Mouse (Mus musculus) myocyte (in vitro differentiated cells): Measurements from ENCODE around the gene Hsd17b14.
A peak's percentile ranks its signal among the peaks of the same experiment; 100 is the strongest.

Source experiments
- CEBPB ChIP-seq: IDR thresholded peaks from 2 replicates; pipeline ENCODE4 v1.6.1; 2011; ENCODE audit warnings: mild to moderate bottlenecking, moderate library complexity; ENCODE audit not compliant: poor library complexity, insufficient read depth, severe bottlenecking
- E2F4 ChIP-seq: IDR thresholded peaks from one replicate; pipeline ENCODE4 v1.6.1; 2011; ENCODE audit warnings: mild to moderate bottlenecking, control low read depth, moderate library complexity; ENCODE audit not compliant: insufficient read depth
- MAX ChIP-seq: IDR thresholded peaks from one replicate; pipeline ENCODE4 v1.6.1; 2011; ENCODE audit warnings: low read depth, mild to moderate bottlenecking, control low read depth
- MYOD1 ChIP-seq, 3 experiments: IDR thresholded peaks; one replicate each; pipeline ENCODE4 v1.6.1; 2011; ENCODE audit warnings: control low read depth in 2 of 3, low read depth in 2 of 3, mild to moderate bottlenecking in 2 of 3, moderate library complexity in 1 of 3; ENCODE audit not compliant: insufficient read length in 2 of 3, control insufficient read depth in 1 of 3
- MYOG ChIP-seq, 3 experiments: IDR thresholded peaks; one replicate each; pipeline ENCODE4 v1.6.1; 2011; ENCODE audit warnings: control low read depth in 2 of 3, low read depth in 2 of 3, mild to moderate bottlenecking in 2 of 3; ENCODE audit not compliant: insufficient read length in 2 of 3, control insufficient read depth in 1 of 3, insufficient read depth in 1 of 3
- POLR2A ChIP-seq: IDR thresholded peaks from one replicate; pipeline ENCODE4 v1.6.1; 2011; ENCODE audit warnings: low read depth, mild to moderate bottlenecking, control low read depth, moderate library complexity; ENCODE audit not compliant: insufficient read length
- POLR2AphosphoS2 ChIP-seq: IDR thresholded peaks from one replicate; pipeline ENCODE4 v1.6.1; 2011; ENCODE audit warnings: low read depth, control low read depth; ENCODE audit not compliant: insufficient read length
- REST ChIP-seq: IDR thresholded peaks from one replicate; pipeline ENCODE4 v1.6.1; 2011; ENCODE audit warnings: mild to moderate bottlenecking, control low read depth, moderate library complexity; ENCODE audit not compliant: insufficient read depth, insufficient read length
- SRF ChIP-seq: IDR thresholded peaks from one replicate; pipeline ENCODE4 v1.6.1; 2011; ENCODE audit warnings: low read depth; ENCODE audit not compliant: control insufficient read depth, insufficient read length
- TCF12 ChIP-seq: IDR thresholded peaks from one replicate; pipeline ENCODE4 v1.6.1; 2011; ENCODE audit warnings: mild to moderate bottlenecking, control low read depth; ENCODE audit not compliant: poor library complexity, insufficient read depth, severe bottlenecking
- TCF3 ChIP-seq: IDR thresholded peaks from one replicate; pipeline ENCODE4 v1.6.1; 2011; ENCODE audit warnings: low read depth, control low read depth; ENCODE audit not compliant: insufficient read length
- USF1 ChIP-seq: IDR thresholded peaks from one replicate; pipeline ENCODE4 v1.6.1; 2011; ENCODE audit warnings: low read depth, mild to moderate bottlenecking, control low read depth, moderate library complexity

GRCm38 (mm10) chr7:45589173-45589572, 34.5 kb downstream of the Hsd17b14 start:
- TF ChIP-seq POLR2AphosphoS2 (peak; percentile 35), CEBPB (no peak), MYOG (IDR thresholded peaks at IDR 0.05; ENCODE audit: control insufficient read depth in 1 of 3, insufficient read depth in 1 of 3, insufficient read length in 2 of 3, low read depth in 2 of 3) (no peak), POLR2A (peak; percentile 18), E2F4 (no peak), MAX (no peak), USF1 (no peak), MYOD1 (IDR thresholded peaks at IDR 0.05; ENCODE audit: control insufficient read depth in 1 of 3, insufficient read length in 2 of 3, low read depth in 2 of 3) (no peak), REST (no peak), TCF12 (no peak), SRF (no peak), TCF3 (no peak)
